Mouse (Mus musculus): ENCODE results near the gene Man1a. TPM values are rescaled to one million over a fixed set of nuclear protein-coding genes. Genes with fewer than 3 reads are reported as not detected.
A peak's percentile ranks its signal among the peaks of the same experiment; 100 is the strongest.

Man1a gene
- polyA plus RNA-seq, 1 experiment from 2014 or later: 1.2 TPM

- Histone ChIP-seq H3K27me3 (no peaks in the 10 kb centered on the region), H3K27ac (no peak overlapping the region), H3K4me2 (no peak overlapping the region), H3K36me3 (ENCODE audit: poor library complexity, severe bottlenecking) (no peaks in the 10 kb centered on the region), H3K9ac (no peak overlapping the region), H3K9me3 (replicated peaks) (no peaks in the 10 kb centered on the region), H3K4me3 (no peak overlapping the region), H3K4me1 (no peaks in the 10 kb centered on the region)
- ATAC-seq: 0 out of 2 replicates have a peak, but pooled peaks have one; percentile 36
- WGBS: 66% methylated on average over 6 of the region's 6 CpGs
These were observed 16.6 kb downstream of the Man1a start for GRCm38 (mm10) chr10:54059679-54060249.

- no peak overlapping the region for H3K4me2 ChIP-seq
- no peaks in the 10 kb centered on the region for H3K4me1 ChIP-seq
- no peak overlapping the region for H3K9ac ChIP-seq
- 24% methylated on average over 3 of the region's 3 CpGs for WGBS
- ATAC-seq: no peak
- no peak overlapping the region for H3K27ac ChIP-seq
- H3K27me3 ChIP-seq: no peaks in the 10 kb centered on the region
- no peak overlapping the region for H3K4me3 ChIP-seq
- no peaks in the 10 kb centered on the region for H3K36me3 ChIP-seq (ENCODE audit: poor library complexity, severe bottlenecking)
- no peaks in the 10 kb centered on the region for H3K9me3 ChIP-seq (replicated peaks)
These were observed 17.3 kb downstream of the Man1a start for GRCm38 (mm10) chr10:54059092-54059496.

- Histone ChIP-seq H3K4me2 (no peak overlapping the region), H3K27ac (no peak overlapping the region), H3K27me3 (no peaks in the 10 kb centered on the region), H3K9me3 (replicated peaks) (no peaks in the 10 kb centered on the region), H3K36me3 (ENCODE audit: poor library complexity, severe bottlenecking) (no peaks in the 10 kb centered on the region), H3K4me1 (no peaks in the 10 kb centered on the region), H3K9ac (no peak overlapping the region), H3K4me3 (no peak overlapping the region)
- 86% methylated on average over 3 of the region's 3 CpGs for WGBS
- no peak for ATAC-seq
These were observed 17.8 kb downstream of the Man1a start for GRCm38 (mm10) chr10:54058657-54059056.

GRCm38 (mm10) chr10:54054188-54054587 lies 22.2 kb downstream of the Man1a start:
- no peak overlapping the region for H3K4me3 ChIP-seq
- H3K9ac ChIP-seq: no peak overlapping the region
- no peaks in the 10 kb centered on the region for H3K4me1 ChIP-seq
- no peak overlapping the region for H3K4me2 ChIP-seq
- no peak overlapping the region for H3K27ac ChIP-seq
- H3K27me3 ChIP-seq: no peaks in the 10 kb centered on the region
- H3K9me3 ChIP-seq (replicated peaks): no peaks in the 10 kb centered on the region
- ATAC-seq: no peak
- H3K36me3 ChIP-seq (ENCODE audit: poor library complexity, severe bottlenecking): no peaks in the 10 kb centered on the region
- 80% methylated on average over 4 of the region's 4 CpGs for WGBS

- WGBS: 93% methylated on average over 4 of the region's 4 CpGs
- no peaks in the 10 kb centered on the region for H3K36me3 ChIP-seq (ENCODE audit: poor library complexity, severe bottlenecking)
- H3K4me3 ChIP-seq: no peak overlapping the region
- ATAC-seq: no peak
- H3K27ac ChIP-seq: no peak overlapping the region
- no peak overlapping the region for H3K4me2 ChIP-seq
- H3K9ac ChIP-seq: no peak overlapping the region
- H3K4me1 ChIP-seq: no peaks in the 10 kb centered on the region
- H3K27me3 ChIP-seq: no peaks in the 10 kb centered on the region
- H3K9me3 ChIP-seq (replicated peaks): no peaks in the 10 kb centered on the region
These were observed 28.5 kb downstream of the Man1a start for GRCm38 (mm10) chr10:54047885-54048284.

- Histone ChIP-seq H3K36me3 (ENCODE audit: poor library complexity, severe bottlenecking) (no peaks in the 10 kb centered on the region), H3K4me1 (no peaks in the 10 kb centered on the region), H3K9me3 (replicated peaks) (no peaks in the 10 kb centered on the region), H3K4me2 (no peak overlapping the region), H3K9ac (no peak overlapping the region), H3K27me3 (no peaks in the 10 kb centered on the region), H3K4me3 (no peak overlapping the region), H3K27ac (no peak overlapping the region)
- ATAC-seq: no peak
- WGBS: 88% methylated on average over 3 of the region's 3 CpGs
These were observed 33.1 kb downstream of the Man1a start for GRCm38 (mm10) chr10:54043358-54043757.

GRCm38 (mm10) chr10:54042212-54042840 lies 34.1 kb downstream of the Man1a start:
- Histone ChIP-seq H3K4me1 (no peaks in the 10 kb centered on the region), H3K27me3 (no peaks in the 10 kb centered on the region), H3K9ac (no peak overlapping the region), H3K9me3 (replicated peaks) (no peaks in the 10 kb centered on the region), H3K4me3 (no peak overlapping the region), H3K36me3 (ENCODE audit: poor library complexity, severe bottlenecking) (no peaks in the 10 kb centered on the region), H3K27ac (no peak overlapping the region), H3K4me2 (no peak overlapping the region)
- WGBS: 90% methylated on average over 7 of the region's 7 CpGs
- ATAC-seq: no peak

GRCm38 (mm10) chr10:54040261-54041165 lies 35.9 kb downstream of the Man1a start:
- no peaks in the 10 kb centered on the region for H3K4me1 ChIP-seq
- no peak for ATAC-seq
- H3K9ac ChIP-seq: no peak overlapping the region
- no peaks in the 10 kb centered on the region for H3K36me3 ChIP-seq (ENCODE audit: poor library complexity, severe bottlenecking)
- H3K9me3 ChIP-seq (replicated peaks): no peaks in the 10 kb centered on the region
- no peaks in the 10 kb centered on the region for H3K27me3 ChIP-seq
- H3K4me2 ChIP-seq: no peak overlapping the region
- H3K4me3 ChIP-seq: no peak overlapping the region
- 91% methylated on average over 11 of the region's 11 CpGs for WGBS
- no peak overlapping the region for H3K27ac ChIP-seq

GRCm38 (mm10) chr10:54039754-54040153 lies 36.7 kb downstream of the Man1a start:
- Histone ChIP-seq H3K4me1 (no peaks in the 10 kb centered on the region), H3K4me3 (no peak overlapping the region), H3K36me3 (ENCODE audit: poor library complexity, severe bottlenecking) (no peaks in the 10 kb centered on the region), H3K9me3 (replicated peaks) (no peaks in the 10 kb centered on the region), H3K27ac (no peak overlapping the region), H3K9ac (no peak overlapping the region), H3K4me2 (no peak overlapping the region), H3K27me3 (no peaks in the 10 kb centered on the region)
- 85% methylated on average over 4 of the region's 4 CpGs for WGBS
- no peak for ATAC-seq

GRCm38 (mm10) chr10:54038734-54039133 lies 37.7 kb downstream of the Man1a start:
- Histone ChIP-seq H3K9me3 (replicated peaks) (no peaks in the 10 kb centered on the region), H3K27ac (no peak overlapping the region), H3K4me1 (no peaks in the 10 kb centered on the region), H3K4me2 (no peak overlapping the region), H3K9ac (no peak overlapping the region), H3K27me3 (no peaks in the 10 kb centered on the region), H3K36me3 (ENCODE audit: poor library complexity, severe bottlenecking) (no peaks in the 10 kb centered on the region), H3K4me3 (no peak overlapping the region)
- 88% methylated on average over 10 of the region's 10 CpGs for WGBS
- no peak for ATAC-seq

GRCm38 (mm10) chr10:54038180-54038579 lies 38.2 kb downstream of the Man1a start:
- no peak overlapping the region for H3K4me2 ChIP-seq
- H3K27me3 ChIP-seq: no peaks in the 10 kb centered on the region
- no peaks in the 10 kb centered on the region for H3K36me3 ChIP-seq (ENCODE audit: poor library complexity, severe bottlenecking)
- no peak overlapping the region for H3K27ac ChIP-seq
- H3K4me3 ChIP-seq: no peak overlapping the region
- no peak for ATAC-seq
- WGBS: 92% methylated on average over 5 of the region's 5 CpGs
- H3K9ac ChIP-seq: no peak overlapping the region
- H3K4me1 ChIP-seq: no peaks in the 10 kb centered on the region
- no peaks in the 10 kb centered on the region for H3K9me3 ChIP-seq (replicated peaks)

GRCm38 (mm10) chr10:54037348-54038010 lies 38.9 kb downstream of the Man1a start:
- H3K27ac ChIP-seq: no peak overlapping the region

More at GRCm38 (mm10) chr10:54037348-54038010, 38.9 kb downstream of the Man1a start:
- Histone ChIP-seq H3K4me3 (no peak overlapping the region), H3K4me2 (no peak overlapping the region), H3K4me1 (no peaks in the 10 kb centered on the region), H3K27me3 (no peaks in the 10 kb centered on the region), H3K9ac (no peak overlapping the region), H3K9me3 (replicated peaks) (no peaks in the 10 kb centered on the region), H3K36me3 (ENCODE audit: poor library complexity, severe bottlenecking) (no peaks in the 10 kb centered on the region)
- no peak for ATAC-seq
- 88% methylated on average over 10 of the region's 10 CpGs for WGBS
